Mouse (Mus musculus): ENCODE measurements at regions not wholly inside any gene's neighbourhood (a gene's known extent, or its start where the extent isn't known, plus 50 kb on each side); places are given as distances from the start of the nearest gene placed in this dataset.

GRCm38 (mm10) chr1:184530606-184531320 lies 201.7 kb downstream of the Hlx start:
- DNase-seq (ENCODE audit: low read depth, low spot score) = no peak
- Histone ChIP-seq H3K4me1 (ENCODE audit: control insufficient read depth in 1 of 2, insufficient read depth in 2 of 2, low read length in 2 of 2) (no peaks in the 10 kb centered on the region), H3K27me3 (ENCODE audit: control insufficient read depth in 1 of 2, insufficient read depth in 2 of 2, low read length in 2 of 2) (no peaks in the 10 kb centered on the region), H3K4me3 (ENCODE audit: control insufficient read depth in 1 of 2, insufficient read depth in 1 of 2, low read depth in 2 of 2, low read length in 2 of 2) (no peak overlapping the region), H3K27ac (ENCODE audit: control insufficient read depth, low read depth, low read length) (no peak overlapping the region), H3K79me2 (ENCODE audit: control insufficient read depth, insufficient read depth, low read length, poor library complexity) (no peaks in the 10 kb centered on the region), H3K9me3 (replicated peaks; ENCODE audit: insufficient read depth, low read length) (no peaks in the 10 kb centered on the region), H3K9ac (ENCODE audit: control insufficient read depth, low read depth, low read length, poor library complexity, severe bottlenecking) (no peak overlapping the region), H3K36me3 (ENCODE audit: control insufficient read depth in 1 of 2, insufficient read depth in 2 of 2, low read length in 2 of 2) (no peaks in the 10 kb centered on the region)
- TF ChIP-seq NRF1 (IDR thresholded peaks at IDR 0.05; ENCODE audit: insufficient read depth, low read depth, low read length, poor library complexity, severe bottlenecking) = no peak
- no peak for TF ChIP-seq GATA1 (IDR thresholded peaks at IDR 0.05; ENCODE audit: low read depth, low read length)
- TF ChIP-seq TBP (IDR thresholded peaks at IDR 0.05; ENCODE audit: low read depth, low read length) = no peak
- no peak for TF ChIP-seq USF2 (IDR thresholded peaks at IDR 0.05; ENCODE audit: borderline replicate concordance in 1 of 2, insufficient read depth in 1 of 2, low read depth in 1 of 2, low read length in 2 of 2)
- no peak for TF ChIP-seq SIN3A (IDR thresholded peaks at IDR 0.05; ENCODE audit: low read length)
- TF ChIP-seq MEF2A (IDR thresholded peaks at IDR 0.05; ENCODE audit: extremely low read depth, insufficient replicate concordance, low read depth, low read length, poor library complexity, severe bottlenecking) = no peak
- no peak for TF ChIP-seq MAFK (IDR thresholded peaks at IDR 0.05; ENCODE audit: borderline replicate concordance, low read depth, low read length)
- TF ChIP-seq RAD21 (IDR thresholded peaks at IDR 0.05; ENCODE audit: low read depth, low read length) = no peak
- no peak for TF ChIP-seq USF1 (IDR thresholded peaks at IDR 0.05; ENCODE audit: low read depth, low read length)
- no peak for TF ChIP-seq CHD1 (IDR thresholded peaks at IDR 0.05; ENCODE audit: low read depth, low read length)
- TF ChIP-seq TAL1 (IDR thresholded peaks at IDR 0.05; ENCODE audit: low read length) = no peak
- no peak for TF ChIP-seq NELFE (IDR thresholded peaks at IDR 0.05; ENCODE audit: low read depth, low read length)
- TF ChIP-seq ELF1 (IDR thresholded peaks at IDR 0.05; ENCODE audit: low read depth, low read length) = no peak
- no peak for TF ChIP-seq ZNF384 (IDR thresholded peaks at IDR 0.05; ENCODE audit: low read depth, low read length)
- no peak for TF ChIP-seq RCOR1 (IDR thresholded peaks at IDR 0.05; ENCODE audit: low read depth, low read length)
- TF ChIP-seq ZC3H11A (IDR thresholded peaks at IDR 0.05; ENCODE audit: low read depth, low read length) = no peak
- no peak for TF ChIP-seq POLR2AphosphoS2 (IDR thresholded peaks at IDR 0.05; ENCODE audit: low read length)
- TF ChIP-seq ETS1 (IDR thresholded peaks at IDR 0.05; ENCODE audit: low read depth, low read length) = no peak
- TF ChIP-seq KAT2A (conservative IDR thresholded peaks at IDR 0.05; ENCODE audit: low read depth, low read length) = no peak
- TF ChIP-seq CTCF (IDR thresholded peaks at IDR 0.05 in 2 of 3, conservative IDR thresholded peaks at IDR 0.05 in 1 of 3; ENCODE audit: control insufficient read depth in 1 of 3, insufficient read depth in 1 of 3, low read depth in 2 of 3, low read length in 3 of 3, poor library complexity in 1 of 3, severe bottlenecking in 1 of 3) = no peak

- Histone ChIP-seq H3K27ac (ENCODE audit: control insufficient read depth, low read depth, low read length) (no peak overlapping the region), H3K4me1 (ENCODE audit: control insufficient read depth in 1 of 2, insufficient read depth in 2 of 2, low read length in 2 of 2) (no peaks in the 10 kb centered on the region), H3K9ac (ENCODE audit: control insufficient read depth, low read depth, low read length, poor library complexity, severe bottlenecking) (no peak overlapping the region), H3K9me3 (replicated peaks; ENCODE audit: insufficient read depth, low read length) (no peaks in the 10 kb centered on the region), H3K79me2 (ENCODE audit: control insufficient read depth, insufficient read depth, low read length, poor library complexity) (no peaks in the 10 kb centered on the region), H3K27me3 (ENCODE audit: control insufficient read depth in 1 of 2, insufficient read depth in 2 of 2, low read length in 2 of 2) (no peaks in the 10 kb centered on the region), H3K36me3 (ENCODE audit: control insufficient read depth in 1 of 2, insufficient read depth in 2 of 2, low read length in 2 of 2) (no peaks in the 10 kb centered on the region), H3K4me3 (ENCODE audit: control insufficient read depth in 1 of 2, insufficient read depth in 1 of 2, low read depth in 2 of 2, low read length in 2 of 2) (no peak overlapping the region)
- DNase-seq (ENCODE audit: low read depth, low spot score) = no peak
- TF ChIP-seq TBP (IDR thresholded peaks at IDR 0.05; ENCODE audit: low read depth, low read length) (no peak), POLR2A (IDR thresholded peaks at IDR 0.05; ENCODE audit: control insufficient read depth in 1 of 2, insufficient read depth in 1 of 2, low read depth in 1 of 2, low read length in 2 of 2, poor library complexity in 1 of 2) (no peak), BHLHE40 (IDR thresholded peaks at IDR 0.05; ENCODE audit: borderline replicate concordance, low read depth, low read length) (no peak), ELF1 (IDR thresholded peaks at IDR 0.05; ENCODE audit: low read depth, low read length) (no peak), EP300 (IDR thresholded peaks at IDR 0.05; ENCODE audit: low read depth in 1 of 2, low read length in 2 of 2) (no peak), MAZ (IDR thresholded peaks at IDR 0.05; ENCODE audit: low read depth, low read length) (no peak), ETS1 (IDR thresholded peaks at IDR 0.05; ENCODE audit: low read depth, low read length) (no peak), ZNF384 (IDR thresholded peaks at IDR 0.05; ENCODE audit: low read depth, low read length) (no peak), MYC (IDR thresholded peaks at IDR 0.05; ENCODE audit: low read depth, low read length) (no peak), ZC3H11A (IDR thresholded peaks at IDR 0.05; ENCODE audit: low read depth, low read length) (no peak), NELFE (IDR thresholded peaks at IDR 0.05; ENCODE audit: low read depth, low read length) (no peak), SIN3A (IDR thresholded peaks at IDR 0.05; ENCODE audit: low read length) (no peak), CHD1 (IDR thresholded peaks at IDR 0.05; ENCODE audit: low read depth, low read length) (no peak), POLR2AphosphoS5 (IDR thresholded peaks at IDR 0.05; ENCODE audit: borderline replicate concordance, low read depth, low read length) (no peak), GATA1 (IDR thresholded peaks at IDR 0.05; ENCODE audit: low read depth, low read length) (no peak), RAD21 (IDR thresholded peaks at IDR 0.05; ENCODE audit: low read depth, low read length) (no peak), UBTF (IDR thresholded peaks at IDR 0.05; ENCODE audit: borderline replicate concordance, insufficient read depth, low read depth, low read length) (no peak), E2F4 (IDR thresholded peaks at IDR 0.05; ENCODE audit: borderline replicate concordance, low read depth, low read length) (no peak), HCFC1 (IDR thresholded peaks at IDR 0.05; ENCODE audit: low read depth, low read length) (no peak)
Measured at GRCm38 (mm10) chr1:184525740-184526139, 206.7 kb downstream of the Hlx start.

All from MEL (cell line).